7 mouse cellular contexts compared by ENCODE assay signal in the genomic region with DNA sequence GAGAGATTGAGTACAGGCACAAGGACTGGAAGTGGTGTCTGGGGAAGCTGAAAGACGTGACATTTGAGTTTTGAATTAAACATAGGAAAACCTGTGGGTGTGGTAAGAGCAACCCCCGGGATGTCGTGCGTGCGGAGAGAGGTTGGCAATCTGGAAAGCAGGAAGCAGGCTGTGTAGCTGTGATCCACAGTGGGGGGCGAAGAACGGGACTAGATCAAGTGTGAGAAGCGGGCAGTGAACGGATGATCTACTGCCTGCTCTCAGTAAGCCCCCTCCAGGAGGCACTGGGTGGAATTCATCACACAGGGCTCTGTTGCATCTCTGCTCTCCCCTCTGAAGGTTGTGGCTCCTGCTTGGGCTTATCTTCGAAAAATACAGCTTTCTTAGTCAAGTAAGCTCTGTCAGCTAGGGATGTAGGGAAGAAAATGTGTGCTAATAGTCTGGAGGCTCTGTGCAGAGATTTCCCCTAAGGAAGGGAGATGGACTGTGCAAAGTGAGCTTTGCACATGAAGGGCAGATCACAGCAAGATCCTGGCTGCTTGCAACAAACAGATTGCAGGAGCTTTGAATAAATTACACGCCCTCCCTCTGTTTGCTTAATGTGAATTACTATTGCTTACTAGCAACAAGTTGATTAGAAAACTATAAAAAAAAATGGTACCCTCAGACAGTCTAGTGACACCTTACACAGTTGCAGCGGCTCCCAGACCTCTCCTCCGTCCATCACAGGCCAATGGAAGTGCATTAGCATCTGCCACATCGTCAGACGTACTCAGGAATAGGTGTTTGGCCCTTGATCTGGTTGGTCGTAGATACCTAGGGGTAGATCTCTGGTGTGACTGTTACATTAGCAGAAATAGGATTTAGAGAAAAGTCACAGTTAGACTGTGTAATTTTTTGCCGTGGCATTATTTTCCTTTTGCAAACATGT.
A peak's percentile ranks its signal among the peaks of the same experiment; 100 is the strongest.
DNase-seq lines count a peak whose midpoint lies in the region; ATAC-seq lines count a peak whose summit lies in the region.

No protein-coding gene starts in this region.

- WGBS in forebrain, embryonic 10.5 days: 28% methylated on average over 17 of the region's 17 CpGs
- WGBS in midbrain, embryonic 11.5 days: 19% methylated on average over 17 of the region's 17 CpGs
- WGBS in liver, embryonic 12.5 days (ENCODE audit: insufficient replicate concordance): 36% methylated on average over 17 of the region's 17 CpGs

- H3K4me1 ChIP-seq in forebrain, embryonic 10.5 days: peaks cover 13% of the 10 kb centered on the region
- H3K4me1 ChIP-seq in midbrain, embryonic 11.5 days (ENCODE audit: control insufficient read depth, insufficient read depth, low read length): peaks cover 3% of the 10 kb centered on the region; the same call in 1 of the 2 replicates
- no peaks in the 10 kb centered on the region for H3K4me1 ChIP-seq in liver, embryonic 12.5 days

- peak; percentile 45; the same call in 1 of the 2 replicates for ATAC-seq in midbrain, embryonic 11.5 days (ENCODE audit: low FRiP score)
- ATAC-seq in liver, embryonic 12.5 days: no peak

- peaks cover 12% of the 10 kb centered on the region for H3K27me3 ChIP-seq in forebrain, embryonic 10.5 days (ENCODE audit: poor library complexity, severe bottlenecking)
- no peaks in the 10 kb centered on the region for H3K27me3 ChIP-seq in midbrain, embryonic 11.5 days (ENCODE audit: control insufficient read depth, insufficient read depth, low read length)
- no peaks in the 10 kb centered on the region; the same call in 1 of the 2 replicates for H3K27me3 ChIP-seq in liver, embryonic 12.5 days (replicated peaks)

- DNase-seq in right cerebral cortex, adult 18-20 months: peak; percentile 33
- DNase-seq in right cerebral cortex, postnatal 4 days: no peak
- no peak for DNase-seq in forebrain, embryonic 10.5 days (ENCODE audit: extremely low spot score, low spot score)
- DNase-seq in midbrain, embryonic 11.5 days (ENCODE audit: low spot score, missing footprints): peak; percentile 90
- no peak for DNase-seq in ovary, postnatal 36 days (ENCODE audit: low spot score)
- no peak for DNase-seq in kidney, adult 8-10 months

- peak overlapping the region; percentile 44; the same call in 1 of the 2 replicates for H3K4me2 ChIP-seq in midbrain, embryonic 11.5 days
- no peak overlapping the region for H3K4me2 ChIP-seq in liver, embryonic 12.5 days

- peak overlapping the region; percentile 43; the same call in 1 of the 2 replicates for H3K4me3 ChIP-seq in forebrain, embryonic 10.5 days
- no peak overlapping the region for H3K4me3 ChIP-seq in midbrain, embryonic 11.5 days (ENCODE audit: low read depth, low read length)
- H3K4me3 ChIP-seq in liver, embryonic 12.5 days: no peak overlapping the region

- H3K9me3 ChIP-seq in forebrain, embryonic 10.5 days: no peaks in the 10 kb centered on the region
- no peaks in the 10 kb centered on the region for H3K9me3 ChIP-seq in midbrain, embryonic 11.5 days (ENCODE audit: control insufficient read depth, low read length)
- H3K9me3 ChIP-seq in liver, embryonic 12.5 days (replicated peaks): no peaks in the 10 kb centered on the region

- no peak overlapping the region for H3K27ac ChIP-seq in forebrain, embryonic 10.5 days
- no peak overlapping the region for H3K27ac ChIP-seq in midbrain, embryonic 11.5 days (ENCODE audit: low read depth, low read length)
- no peak overlapping the region for H3K27ac ChIP-seq in liver, embryonic 12.5 days

- no peak overlapping the region; the same call in 1 of the 2 replicates for H3K9ac ChIP-seq in midbrain, embryonic 11.5 days (ENCODE audit: low read length)
- no peak overlapping the region for H3K9ac ChIP-seq in liver, embryonic 12.5 days

- no peaks in the 10 kb centered on the region for H3K36me3 ChIP-seq in forebrain, embryonic 10.5 days (replicated peaks)
- no peaks in the 10 kb centered on the region for H3K36me3 ChIP-seq in midbrain, embryonic 11.5 days (ENCODE audit: control insufficient read depth, insufficient read depth, low read length)
- H3K36me3 ChIP-seq in liver, embryonic 12.5 days: no peaks in the 10 kb centered on the region

Comparison
In these comparisons a context has a peak if more than half of its experiments do, and no peak if none do; other contexts are left out.
1. DNase-seq: peak in right cerebral cortex, adult 18-20 months (single experiment) and midbrain, embryonic 11.5 days (single experiment); none in right cerebral cortex, postnatal 4 days (single experiment), forebrain, embryonic 10.5 days (single experiment), ovary, postnatal 36 days (single experiment) and kidney, adult 8-10 months (0 of 2).